Mouse (Mus musculus) heart, embryonic 11.5 days (tissue): Measurements from ENCODE around the gene Rmdn3. TPM values are rescaled to one million over a fixed set of nuclear protein-coding genes. Genes with fewer than 3 reads are reported as not detected.

Experiments
- ATAC-seq: fragments of 200-750 bp; cut with Nextera tagmentation; replicated peaks from 2 replicates; pipeline ENCODE4 v1.8.0; 2017; ENCODE audit warnings: moderate library complexity; ENCODE audit not compliant: insufficient number of reproducible peaks, low FRiP score, low TSS enrichment
- H3K27ac ChIP-seq: fragments of 300-500 bp; sonication (generic); 2 replicates; pipeline ENCODE4 v1.5.1; 2014; ENCODE audit warnings: mild to moderate bottlenecking, low read depth, low read length
- H3K27me3 ChIP-seq: fragments of 300-500 bp; sonication (generic); 2 replicates; pipeline ENCODE4 v1.6.1; 2014; ENCODE audit warnings: mild to moderate bottlenecking, low read length, mixed read lengths; ENCODE audit not compliant: control insufficient read depth, insufficient read depth
- H3K36me3 ChIP-seq: fragments of 300-500 bp; sonication (generic); 2 replicates; pipeline ENCODE4 v1.6.1; 2014; ENCODE audit warnings: mild to moderate bottlenecking, low read length, moderate library complexity, mixed read lengths; ENCODE audit not compliant: control insufficient read depth, insufficient read depth
- H3K4me1 ChIP-seq: fragments of 300-500 bp; sonication (generic); 2 replicates; pipeline ENCODE4 v1.6.1; 2014; ENCODE audit warnings: low read length; ENCODE audit not compliant: control insufficient read depth, insufficient read depth
- H3K4me2 ChIP-seq: fragments of 300-500 bp; sonication (generic); 2 replicates; pipeline ENCODE4 v1.6.1; 2014; ENCODE audit warnings: mild to moderate bottlenecking, moderate library complexity
- H3K4me3 ChIP-seq: fragments of 300-500 bp; sonication (generic); 2 replicates; pipeline ENCODE4 v1.5.1; 2014; ENCODE audit warnings: low read depth, low read length
- H3K9ac ChIP-seq: fragments of 300-500 bp; sonication (generic); 2 replicates; pipeline ENCODE4 v1.6.1; 2014; ENCODE audit warnings: mild to moderate bottlenecking, low read depth, low read length, moderate library complexity
- H3K9me3 ChIP-seq: fragments of 300-500 bp; sonication (generic); replicated peaks from 2 replicates; pipeline ENCODE4 v1.6.1; 2016; ENCODE audit warnings: low read length; ENCODE audit not compliant: control insufficient read depth
- WGBS: fragments of 180-500 bp; shearing (Covaris S2); extraction: QIAGEN DNeasy Blood & Tissue Kit; methylation state at CpG from one replicate; pipeline ENCODE4 v1.1.7; 2014; ENCODE audit not compliant: insufficient replicate concordance; 5-methylcytosine and 5-hydroxymethylcytosine counted together
- polyA plus RNA-seq: library from polyadenylated mRNA; unstranded; fragments of >200 nt; fragmentation: Nextera tagmentation; extraction: Ambion mirVana; gene quantifications from 2 replicates; pipeline ENCODE4 v1.2.1, GENCODE M21; 2014

Rmdn3 gene
- polyA plus RNA-seq, 1 experiment from 2014 or later = 30.3 TPM

DNA sequence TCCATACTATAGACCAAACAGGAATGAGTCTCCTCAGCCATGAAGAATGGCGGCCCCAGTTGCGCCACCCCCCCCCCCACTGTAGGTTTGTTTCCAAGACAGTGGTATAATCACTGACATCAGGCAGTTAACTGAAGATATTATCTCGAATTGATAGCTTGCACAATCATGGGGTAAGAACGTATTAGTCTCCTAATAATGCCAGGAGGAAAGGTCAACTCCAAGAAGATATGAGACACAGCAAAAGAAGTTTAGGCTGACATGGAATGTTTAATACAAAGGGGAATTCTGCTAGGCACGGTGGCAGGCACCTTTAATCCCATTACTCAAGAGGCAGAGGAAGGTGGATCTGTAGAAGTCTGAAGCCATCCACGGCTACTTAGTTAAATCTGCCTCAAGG is 10.4 kb downstream of the Rmdn3 start:
- peaks cover 2% of the 10 kb centered on the region for H3K9me3 ChIP-seq
- 83% methylated on average over 6 of the region's 6 CpGs for WGBS

DNA sequence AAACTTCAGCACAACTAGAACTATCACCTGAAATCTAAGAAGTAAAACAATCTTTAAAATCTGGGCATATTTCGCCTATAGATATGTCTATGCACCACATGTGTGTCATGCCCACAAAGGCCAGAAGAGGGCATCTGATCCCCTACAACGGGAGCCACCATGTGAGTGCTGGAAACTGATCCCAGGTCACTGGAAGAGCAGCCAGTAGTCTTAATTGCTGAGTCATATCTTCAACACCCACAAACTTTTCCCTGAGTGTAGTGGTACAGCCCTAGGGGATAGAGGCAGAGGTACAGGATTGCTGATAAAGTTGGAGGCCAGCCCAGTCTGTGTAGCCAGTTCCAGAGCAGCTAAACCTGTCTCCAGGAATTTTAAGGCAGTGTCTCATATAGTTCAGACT is 11.6 kb downstream of the Rmdn3 start:
- peaks cover 2% of the 10 kb centered on the region for H3K9me3 ChIP-seq
- H3K27ac ChIP-seq = no peak overlapping the region
- no peak overlapping the region for H3K9ac ChIP-seq
- no peak overlapping the region for H3K4me3 ChIP-seq
- no peaks in the 10 kb centered on the region for H3K4me1 ChIP-seq
- ATAC-seq = no peak
- H3K36me3 ChIP-seq = peaks cover 35% of the 10 kb centered on the region
- H3K27me3 ChIP-seq = no peaks in the 10 kb centered on the region
- WGBS = 85% methylated on average over 2 of the region's 2 CpGs
- no peak overlapping the region for H3K4me2 ChIP-seq

More for the DNA sequence above, 10.4 kb downstream of the Rmdn3 start:
- Histone ChIP-seq H3K27ac (no peak overlapping the region), H3K4me1 (no peaks in the 10 kb centered on the region), H3K9ac (no peak overlapping the region), H3K36me3 (peaks cover 35% of the 10 kb centered on the region), H3K4me3 (no peak overlapping the region), H3K4me2 (no peak overlapping the region), H3K27me3 (no peaks in the 10 kb centered on the region)
- ATAC-seq = no peak

DNA sequence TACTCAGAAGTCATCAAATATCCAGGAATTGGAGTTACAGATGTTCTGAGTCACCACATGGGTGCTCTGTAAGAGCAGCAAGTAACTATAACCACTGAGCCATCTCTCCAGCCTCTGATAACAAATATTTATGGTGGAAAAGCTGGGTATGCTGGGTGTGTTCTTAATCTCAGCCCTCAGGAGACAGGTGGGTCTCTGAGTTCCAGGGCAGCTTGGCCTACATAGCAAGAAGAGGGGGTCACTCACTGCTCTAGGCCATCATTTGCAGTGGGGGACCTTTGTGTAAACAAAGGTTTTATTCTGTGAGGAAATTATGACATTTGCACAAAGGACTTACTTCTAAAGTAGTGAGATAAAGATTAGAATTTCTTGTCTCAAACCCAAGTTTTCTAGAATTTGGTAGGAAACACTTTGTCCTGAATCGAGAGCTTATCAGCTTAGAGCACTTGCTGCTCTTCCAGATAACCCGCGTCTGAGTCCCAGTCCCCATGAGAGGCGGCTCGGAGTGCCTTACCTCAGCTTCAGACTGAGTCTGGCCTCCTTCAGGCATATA is 20.4 kb downstream of the Rmdn3 start:
- Histone ChIP-seq H3K27ac (peak overlapping the region; percentile 35; the same call in 1 of the 2 replicates), H3K4me1 (no peaks in the 10 kb centered on the region)

DNA sequence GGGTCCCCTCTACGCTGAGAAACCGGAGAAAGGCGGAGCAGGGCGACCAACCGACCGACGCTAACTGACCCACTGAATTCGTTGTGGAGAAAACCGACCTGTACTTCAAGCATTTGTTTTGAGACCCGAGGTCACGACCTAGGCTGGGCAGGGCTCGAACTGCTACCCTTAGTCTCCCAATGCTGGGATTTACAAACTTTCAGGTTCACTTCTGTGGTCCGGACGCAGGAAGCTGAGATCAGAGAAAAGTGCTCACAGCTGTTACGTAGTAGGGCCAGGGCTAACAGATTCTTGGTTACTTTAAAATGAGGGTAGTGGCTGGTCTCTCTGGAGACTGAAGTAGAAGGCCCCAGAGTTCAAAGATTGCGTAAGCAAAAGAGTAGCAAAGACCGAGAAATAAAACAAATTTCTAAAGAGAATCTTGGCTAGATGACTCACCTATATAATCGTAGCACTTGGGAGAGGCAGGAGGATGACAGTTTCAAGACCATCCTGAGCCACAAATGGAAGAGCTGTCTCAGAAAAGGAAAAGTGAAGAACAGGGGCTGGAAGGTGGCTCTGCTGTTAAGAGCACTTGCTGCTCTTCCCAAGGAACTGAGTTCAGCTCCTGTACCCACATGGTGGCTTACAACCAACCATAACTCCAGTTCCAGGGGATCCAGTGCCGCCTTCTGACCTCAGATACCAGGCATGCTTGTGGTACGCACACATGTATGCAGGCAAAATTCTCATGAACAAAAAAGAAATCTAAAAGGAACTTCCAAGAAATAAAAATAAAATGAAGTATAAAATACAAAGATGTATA is 43.5 kb downstream of the Rmdn3 start:
- H3K9ac ChIP-seq = peak overlapping the region; percentile 81
- H3K27ac ChIP-seq = peak overlapping the region; percentile 80; the same call in 1 of the 2 replicates
- no peak for ATAC-seq
- peak overlapping the region; percentile 80 for H3K4me2 ChIP-seq
- no peaks in the 10 kb centered on the region for H3K27me3 ChIP-seq
- H3K4me3 ChIP-seq = peak overlapping the region; percentile 70
- no peaks in the 10 kb centered on the region for H3K36me3 ChIP-seq
- H3K4me1 ChIP-seq = peaks cover 5% of the 10 kb centered on the region
- no peaks in the 10 kb centered on the region for H3K9me3 ChIP-seq
- 13% methylated on average over 20 of the region's 20 CpGs for WGBS

More for the DNA sequence above, 20.4 kb downstream of the Rmdn3 start:
- WGBS = 24% methylated on average over 5 of the region's 5 CpGs
- Histone ChIP-seq H3K4me3 (no peak overlapping the region), H3K27me3 (no peaks in the 10 kb centered on the region), H3K4me2 (no peak overlapping the region), H3K9ac (0 out of 2 replicates have a peak overlapping the region, but pooled peaks have one; percentile 28), H3K9me3 (no peaks in the 10 kb centered on the region), H3K36me3 (peaks cover 21% of the 10 kb centered on the region)
- ATAC-seq = peak; percentile 46; the same call in 1 of the 2 replicates

DNA sequence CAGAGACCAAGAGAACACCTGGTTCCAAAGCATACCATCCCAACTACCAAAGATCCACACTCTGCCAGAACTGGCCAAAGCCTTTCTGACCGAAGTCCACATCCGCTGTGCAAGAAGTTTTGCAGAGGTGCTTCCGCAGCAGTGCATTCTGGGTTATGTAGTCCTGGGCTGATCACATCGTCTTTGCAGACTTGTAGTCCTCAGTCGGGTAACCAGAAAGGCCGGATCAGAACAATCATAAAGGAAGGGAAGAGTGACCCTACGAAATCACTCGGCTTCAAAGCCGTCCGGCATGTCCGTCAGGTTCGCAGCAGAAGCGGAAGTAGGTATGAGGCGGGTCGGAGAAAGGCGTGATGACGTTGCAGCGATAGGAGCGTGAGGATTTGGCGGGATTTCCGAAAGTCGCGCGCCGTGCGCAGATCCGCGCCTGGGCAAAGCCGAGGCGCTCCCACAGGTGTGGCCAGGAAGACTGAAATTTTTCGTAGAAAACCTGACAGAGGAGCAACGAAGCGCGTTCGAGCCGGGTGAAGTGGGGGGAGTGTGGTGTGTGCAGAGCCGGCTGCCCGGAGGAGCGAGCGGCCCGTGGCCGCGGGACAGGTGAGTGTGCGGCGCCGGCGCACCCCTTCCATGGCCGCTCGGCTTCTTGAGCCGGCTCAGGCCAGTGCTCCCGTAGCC is 44.3 kb downstream of the Rmdn3 start, which contains the start of gene Rad51:
Gene Rad51, plus strand, starts transcription at position 356 of the 675 bp plus-strand sequence.
- H3K9ac ChIP-seq = peak within 1 kb of the TSS; percentile 81
- no peaks in the 10 kb centered on the region for H3K27me3 ChIP-seq
- under 1% methylated on average over 51 of the region's 51 CpGs for WGBS
- peak within 1 kb of the TSS; percentile 70 for H3K4me3 ChIP-seq
- no peaks in the 10 kb centered on the region for H3K36me3 ChIP-seq
- H3K9me3 ChIP-seq = no peaks in the 10 kb centered on the region
- peak; percentile 84 for ATAC-seq
- peak within 1 kb of the TSS; percentile 80 for H3K27ac ChIP-seq
- peak within 1 kb of the TSS; percentile 80 for H3K4me2 ChIP-seq
- peaks cover 5% of the 10 kb centered on the region for H3K4me1 ChIP-seq

DNA sequence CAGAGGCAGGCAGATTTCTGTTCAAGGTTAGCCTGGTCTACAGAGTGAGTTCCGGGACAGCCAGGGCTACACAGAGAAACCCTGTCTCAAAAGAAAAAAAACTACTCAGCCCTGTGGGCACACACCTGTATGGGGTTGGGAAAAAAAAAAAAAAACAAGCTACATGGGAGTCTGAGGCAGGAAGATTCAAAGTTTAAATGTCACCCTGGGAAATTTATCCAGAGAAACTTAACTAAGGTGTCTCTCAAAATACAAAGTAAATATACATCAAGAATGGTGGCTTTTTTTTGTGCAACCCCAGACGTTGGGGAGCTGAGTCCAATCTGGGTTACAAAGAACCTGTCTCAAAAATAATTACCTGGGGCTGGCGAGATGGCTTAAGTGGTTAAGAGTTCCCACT is 45.8 kb downstream of the Rmdn3 start:
- Histone ChIP-seq H3K9ac (no peak overlapping the region), H3K27me3 (no peaks in the 10 kb centered on the region), H3K27ac (no peak overlapping the region), H3K4me3 (no peak overlapping the region), H3K4me1 (peaks cover 5% of the 10 kb centered on the region), H3K4me2 (no peak overlapping the region), H3K9me3 (no peaks in the 10 kb centered on the region), H3K36me3 (no peaks in the 10 kb centered on the region)
- no peak for ATAC-seq
- WGBS = 87% methylated on average over 3 of the region's 3 CpGs

DNA sequence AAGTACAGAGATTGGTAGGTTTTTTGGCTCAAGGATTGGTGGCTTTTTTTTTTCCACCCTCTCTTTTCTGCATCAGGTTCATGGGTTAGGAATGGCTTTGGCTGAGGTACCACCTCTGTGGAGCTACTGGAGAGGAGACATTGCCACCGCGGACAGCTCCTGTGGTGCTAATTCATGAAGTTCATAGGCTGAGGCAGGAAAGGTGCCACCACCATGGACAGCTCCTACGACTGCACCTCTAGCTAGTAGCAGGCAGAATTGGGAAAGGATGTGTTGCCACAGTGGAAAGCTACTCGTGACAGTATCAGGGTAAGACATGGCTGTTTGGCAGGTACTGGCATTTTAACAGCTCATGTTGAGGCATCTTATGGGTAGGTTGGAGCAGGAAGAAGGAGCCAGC is 48.3 kb downstream of the Rmdn3 start:
- WGBS = 41% methylated on average over 4 of the region's 4 CpGs
- Histone ChIP-seq H3K9ac (no peak overlapping the region), H3K4me2 (no peak overlapping the region), H3K27ac (no peak overlapping the region), H3K36me3 (peaks cover 3% of the 10 kb centered on the region; the same call in 1 of the 2 replicates), H3K9me3 (no peaks in the 10 kb centered on the region), H3K4me3 (no peak overlapping the region), H3K27me3 (no peaks in the 10 kb centered on the region), H3K4me1 (peaks cover 4% of the 10 kb centered on the region)
- no peak for ATAC-seq

DNA sequence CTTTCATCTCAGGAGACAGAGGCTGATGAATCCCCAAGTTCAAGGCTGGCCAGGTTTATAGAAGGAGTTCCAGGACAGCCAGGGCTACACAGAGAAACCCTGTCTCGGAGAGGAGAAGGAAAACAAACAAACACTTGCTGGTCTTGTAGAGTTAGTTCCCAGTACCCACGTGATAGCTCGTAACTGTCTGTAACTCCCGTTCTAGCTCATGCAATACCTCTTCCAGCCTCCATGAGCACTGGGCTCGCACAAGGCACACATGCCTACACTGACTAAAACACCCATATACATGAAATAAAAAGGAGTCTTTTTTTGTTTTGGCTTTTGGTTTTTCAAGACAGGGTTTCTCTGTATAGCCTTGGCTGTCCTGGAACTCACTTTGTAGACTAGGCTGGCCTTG is 50.3 kb downstream of the Rmdn3 start:
- H3K4me1 ChIP-seq = no peaks in the 10 kb centered on the region
- H3K27me3 ChIP-seq = no peaks in the 10 kb centered on the region
- peaks cover 7% of the 10 kb centered on the region for H3K36me3 ChIP-seq
- H3K4me3 ChIP-seq = no peak overlapping the region
- H3K9ac ChIP-seq = no peak overlapping the region
- H3K27ac ChIP-seq = no peak overlapping the region
- no peak for ATAC-seq
- H3K9me3 ChIP-seq = no peaks in the 10 kb centered on the region
- no peak overlapping the region for H3K4me2 ChIP-seq
- 79% methylated on average over 5 of the region's 5 CpGs for WGBS
